Mouse (Mus musculus): ENCODE data around the gene 1700019A02Rik.

1700019A02Rik gene

GRCm38 (mm10) chr1:53187536-53187935 is at the start of gene 1700019A02Rik:
TSS of gene 1700019A02Rik (minus strand) at chr1:53187636.
- DNase-seq: no peak

GRCm38 (mm10) chr1:53226063-53226462 is 38.6 kb upstream of the 1700019A02Rik start:
- DNase-seq: no peak

DNA sequence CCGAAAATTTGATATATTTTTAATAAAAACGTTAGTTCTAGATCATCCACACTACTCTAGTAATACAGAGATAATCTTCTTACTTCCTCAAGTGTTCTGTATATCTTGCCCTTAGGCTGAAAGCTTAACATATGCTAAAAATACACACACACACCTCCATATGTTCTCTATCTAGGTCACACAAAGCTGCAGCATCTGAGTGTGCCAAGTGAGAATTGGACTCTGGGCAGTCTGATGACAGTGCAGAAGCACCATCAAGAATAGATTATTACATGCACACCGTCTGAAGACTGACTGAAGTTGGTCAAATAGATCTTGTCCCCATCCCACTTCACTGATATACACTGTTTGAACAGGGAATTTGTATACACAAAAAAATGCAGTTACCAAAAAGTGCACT is 38.2 kb upstream of the 1700019A02Rik start:
- no peak for DNase-seq

GRCm38 (mm10) chr1:53224775-53225174 is 37.3 kb upstream of the 1700019A02Rik start:
- DNase-seq: no peak

DNA sequence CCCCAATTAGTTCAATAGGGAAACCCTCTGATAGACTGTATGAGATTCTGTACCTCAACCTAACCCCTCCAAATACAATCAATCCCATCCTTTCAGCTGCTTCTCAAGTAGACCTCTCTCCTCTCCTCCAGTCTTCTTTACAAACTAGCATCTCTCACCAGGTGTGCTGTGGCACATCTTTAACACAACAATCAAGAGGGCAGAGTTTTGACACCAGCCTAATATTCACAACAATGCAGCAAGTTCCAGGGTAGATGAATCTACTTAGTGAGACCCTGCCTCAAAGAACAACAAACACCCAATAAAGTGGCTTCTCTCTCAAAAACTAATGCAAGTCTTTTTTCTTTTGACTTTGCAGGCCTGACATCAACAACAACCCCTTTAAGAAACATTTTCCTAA is 22.7 kb upstream of the 1700019A02Rik start:
- DNase-seq: no peak

GRCm38 (mm10) chr1:53203902-53204301 is 16.5 kb upstream of the 1700019A02Rik start:
- no peak for DNase-seq

GRCm38 (mm10) chr1:53201630-53202199 is 14.3 kb upstream of the 1700019A02Rik start:
- DNase-seq: no peak

- no peak for DNase-seq
These were observed 7.1 kb upstream of the 1700019A02Rik start for GRCm38 (mm10) chr1:53194536-53194935.

DNA sequence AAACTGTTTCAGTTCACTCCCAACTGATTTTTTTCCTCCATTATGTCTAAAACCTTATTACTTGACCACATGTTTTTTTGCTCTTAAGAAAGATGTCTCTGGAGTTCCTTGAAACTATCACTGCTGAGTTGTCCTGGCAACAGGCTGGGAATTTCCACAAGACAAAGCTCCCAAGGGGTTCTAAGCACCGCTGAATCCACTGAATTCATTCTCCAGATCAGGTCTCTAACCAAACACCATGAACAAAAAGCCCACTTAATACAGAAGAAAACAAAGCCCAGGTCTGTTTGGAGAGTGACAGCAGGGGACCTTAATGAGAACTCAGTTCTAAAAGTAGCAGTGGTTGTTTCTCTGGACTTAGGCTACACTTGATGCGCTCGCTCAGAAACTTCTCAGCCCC is 3.8 kb upstream of the 1700019A02Rik start:
- no peak for DNase-seq

GRCm38 (mm10) chr1:53189620-53190019 is 2.2 kb upstream of the 1700019A02Rik start:
- DNase-seq: no peak

- DNase-seq: no peak
These were observed 1.1 kb downstream of the 1700019A02Rik start for GRCm38 (mm10) chr1:53186301-53186700.

- no peak for DNase-seq
These were observed 29.7 kb downstream of the 1700019A02Rik start for GRCm38 (mm10) chr1:53157715-53158114.

GRCm38 (mm10) chr1:53123066-53123465 is 64.4 kb downstream of the 1700019A02Rik start:
- no peak for DNase-seq

DNA sequence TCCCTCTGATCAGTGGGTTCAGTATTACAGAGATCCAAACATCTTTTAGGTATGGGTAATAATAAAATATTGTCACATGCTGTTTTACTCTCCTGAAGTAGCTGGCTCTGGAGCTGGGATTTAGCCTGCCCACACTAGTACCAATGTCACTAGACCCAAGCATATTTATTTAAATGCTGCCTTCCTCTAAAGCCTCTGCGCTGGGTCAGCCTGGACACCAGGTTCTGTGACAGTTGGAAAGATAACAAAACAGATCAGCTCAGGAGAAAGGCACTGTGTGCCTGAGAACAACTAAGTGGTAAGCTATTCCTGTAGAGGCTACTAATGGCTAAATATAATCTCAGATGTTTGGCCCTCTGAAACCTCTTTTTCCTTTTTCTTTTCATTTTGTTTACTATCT is 76.9 kb downstream of the 1700019A02Rik start:
- DNase-seq: no peak

Data from spleen, adult 18-20 months (tissue).